Mouse (Mus musculus) embryonic stem cell, embryonic (primary cell): ENCODE results near the gene Smok3c.
"Not testable (repeated sequence)": the region's sequence is repeated elsewhere in the genome, so short reads cannot be mapped to it uniquely, and the experiment has no call there.

Experiments
- CTCF ChIA-PET, 4 experiments: fragments of 300-600 bp in 2 of 4; fragments of 350-600 bp in 2 of 4; sonication (Branson Sonifier 250); formaldehyde crosslinking; loops; one replicate each; lab custom pipeline; 2022; ENCODE audit warnings: inconsistent platforms in 2 of 4; lab: Charles Lee
- POLR2A ChIA-PET, 4 experiments: fragments of 300-600 bp in 2 of 4; fragments of 350-600 bp in 2 of 4; sonication (Branson Sonifier 250); formaldehyde crosslinking; loops; one replicate each; lab custom pipeline; 2022; ENCODE audit warnings: antibody characterized with exemption in 4 of 4, inconsistent platforms in 1 of 4; lab: Charles Lee

The Smok3c gene

DNA sequence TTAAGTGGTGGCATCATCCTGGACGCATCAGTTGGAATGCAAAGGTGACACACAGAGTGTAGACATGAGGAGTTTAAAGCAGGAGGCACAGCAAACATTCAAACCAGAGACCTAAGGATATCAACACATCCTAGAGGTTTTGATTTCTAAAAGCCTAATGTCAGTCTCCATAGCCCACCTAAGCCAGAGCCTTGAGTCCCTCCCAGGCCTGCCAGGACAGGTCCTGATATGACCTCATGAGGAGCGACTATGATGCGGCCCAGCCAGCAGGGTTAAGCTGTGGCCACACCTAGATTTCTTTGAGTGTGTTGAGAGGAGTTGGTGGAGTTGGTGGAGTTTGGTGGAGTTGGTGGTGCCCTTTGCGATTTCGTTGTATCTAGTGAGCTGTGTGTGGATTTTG, at the start of gene Smok3c:
Smok3c (plus strand) TSS at position 301 of the 400 bp plus-strand sequence.
- CTCF ChIA-PET, POLR2A ChIA-PET: not testable (repeated sequence)

DNA sequence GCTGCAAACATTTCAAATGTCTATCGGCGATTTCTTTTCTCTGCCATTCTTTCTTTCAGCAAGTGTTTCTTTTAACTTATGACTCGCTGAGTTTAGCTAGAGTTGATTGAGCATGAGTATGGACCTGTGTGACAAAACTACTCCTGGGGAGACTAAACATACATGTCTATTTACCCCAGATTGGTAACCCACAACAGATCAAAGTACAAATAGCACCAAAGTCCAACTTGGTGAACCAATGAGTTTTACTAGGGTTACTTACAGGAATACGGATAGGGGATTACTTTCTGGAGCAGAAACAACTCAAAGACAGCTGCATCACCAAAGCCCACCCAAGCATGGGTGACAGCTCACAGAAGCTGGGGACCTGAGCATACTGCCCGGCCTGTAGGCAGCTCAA, 43.6 kb upstream of the Smok3c start:
- CTCF ChIA-PET, result no interaction called here
- POLR2A ChIA-PET, result interaction anchor here in 3 of 4 experiments (0.5 to 0.6 kb wide), 3 partner anchors 13 to 313 kb away, joined by 3 read pairs; no protein-coding TSS in a partner anchor

DNA sequence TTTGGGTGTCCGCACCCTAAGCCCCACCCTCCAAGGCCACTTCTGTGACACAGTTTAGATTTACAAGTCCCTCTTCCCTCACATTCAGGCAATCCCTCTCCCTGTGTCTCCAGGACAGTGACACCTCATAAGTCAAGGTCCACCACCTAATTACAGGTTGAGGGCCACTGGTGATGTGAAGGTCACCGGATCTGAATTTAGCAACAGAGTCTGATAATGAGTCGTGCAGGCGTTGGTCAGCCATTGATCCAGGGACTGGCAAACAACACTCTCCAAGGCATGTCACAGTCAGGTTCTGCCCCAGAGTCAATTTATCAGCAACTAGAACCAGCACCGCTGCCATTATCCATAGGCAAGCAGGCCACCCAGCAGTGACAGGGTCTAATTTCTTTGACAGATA, 40.6 kb upstream of the Smok3c start:
- CTCF ChIA-PET, result no interaction called here
- POLR2A ChIA-PET, result no interaction called here

DNA sequence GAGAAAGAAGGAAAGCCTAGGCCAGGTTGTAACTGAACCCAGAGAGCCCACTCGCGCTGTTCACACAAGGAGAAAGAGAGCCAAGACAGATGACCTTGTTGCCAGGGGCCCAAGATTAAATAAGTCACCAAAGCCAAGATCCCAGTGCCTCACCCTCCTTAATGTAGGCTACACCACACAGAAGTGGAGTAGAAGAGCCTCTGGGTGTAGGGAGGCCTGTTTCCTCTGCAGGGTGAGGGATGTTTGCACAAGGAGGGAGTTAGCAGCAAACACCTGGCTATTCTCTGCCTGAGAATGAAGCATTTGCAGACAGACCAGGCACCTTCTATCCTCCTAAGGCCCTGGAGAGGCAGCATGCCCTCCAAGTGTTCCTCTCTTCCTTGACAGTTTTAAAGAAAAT, 36.5 kb upstream of the Smok3c start:
- CTCF ChIA-PET, result no interaction called here

DNA sequence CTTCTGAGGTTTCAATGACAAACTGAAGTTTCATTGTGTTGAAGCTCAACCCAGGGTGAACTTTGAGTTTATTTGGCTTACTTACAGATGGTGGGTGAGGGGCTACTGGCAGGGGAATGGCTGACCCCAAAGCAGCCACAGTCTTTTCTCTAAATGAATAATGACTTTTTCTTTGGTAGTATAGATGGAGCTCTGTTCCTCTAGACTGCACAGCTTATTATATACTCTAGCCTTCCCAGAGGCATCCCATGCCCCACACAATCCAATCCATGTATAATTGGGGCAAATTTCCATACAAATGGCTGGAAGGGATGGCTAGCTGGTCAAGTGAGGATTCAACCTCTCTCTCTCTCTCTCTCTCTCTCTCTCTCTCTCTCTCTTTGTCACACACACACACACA, 36.0 kb upstream of the Smok3c start:
- ChIA-PET POLR2A (no interaction called here), CTCF (no interaction called here)

More for the DNA sequence above, 36.5 kb upstream of the Smok3c start:
- POLR2A ChIA-PET, result no interaction called here

DNA sequence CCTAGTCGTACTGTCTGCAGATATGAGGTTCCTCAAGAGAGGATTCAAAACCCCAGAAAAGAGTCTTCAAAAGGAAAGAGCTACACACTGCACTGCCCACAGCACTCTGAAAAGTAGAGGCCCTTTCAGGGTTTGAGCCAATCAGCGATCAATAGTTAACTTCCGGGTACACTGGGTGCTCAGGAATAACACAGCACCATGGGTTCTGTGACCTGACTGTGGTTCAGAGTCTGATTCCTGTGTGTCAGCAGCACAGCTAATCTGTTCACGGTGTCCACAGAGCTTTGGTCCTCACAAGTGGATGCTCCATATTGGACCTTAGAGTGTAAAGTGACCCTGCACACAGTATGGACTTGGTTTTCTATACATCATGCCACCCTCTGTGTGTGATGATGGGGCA, 33.4 kb upstream of the Smok3c start:
- POLR2A ChIA-PET, CTCF ChIA-PET: not testable (repeated sequence)

DNA sequence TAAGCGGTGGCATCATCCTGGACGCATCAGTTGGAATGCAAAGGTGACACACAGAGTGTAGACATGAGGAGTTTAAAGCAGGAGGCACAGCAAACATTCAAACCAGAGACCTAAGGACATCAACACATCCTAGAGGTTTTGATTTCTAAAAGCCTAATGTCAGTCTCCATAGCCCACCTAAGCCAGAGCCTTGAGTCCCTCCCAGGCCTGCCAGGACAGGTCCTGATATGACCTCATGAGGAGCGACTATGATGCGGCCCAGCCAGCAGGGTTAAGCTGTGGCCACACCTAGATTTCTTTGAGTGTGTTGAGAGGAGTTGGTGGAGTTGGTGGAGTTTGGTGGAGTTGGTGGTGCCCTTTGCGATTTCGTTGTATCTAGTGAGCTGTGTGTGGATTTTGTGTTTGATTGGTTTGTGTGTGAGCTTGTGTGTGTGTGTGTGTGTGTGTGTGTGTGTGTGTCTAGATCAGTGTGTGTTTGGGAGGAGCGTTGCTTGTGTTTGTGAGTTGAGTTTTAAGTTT, 32.0 kb upstream of the Smok3c start, which contains the start of the genes Smok3a and Smok3b:
Smok3a (plus strand) TSS at position 301 of the 519 bp plus-strand sequence.
Smok3b (plus strand) TSS at position 469 of the 519 bp plus-strand sequence.
- POLR2A ChIA-PET, result not testable (repeated sequence)

DNA sequence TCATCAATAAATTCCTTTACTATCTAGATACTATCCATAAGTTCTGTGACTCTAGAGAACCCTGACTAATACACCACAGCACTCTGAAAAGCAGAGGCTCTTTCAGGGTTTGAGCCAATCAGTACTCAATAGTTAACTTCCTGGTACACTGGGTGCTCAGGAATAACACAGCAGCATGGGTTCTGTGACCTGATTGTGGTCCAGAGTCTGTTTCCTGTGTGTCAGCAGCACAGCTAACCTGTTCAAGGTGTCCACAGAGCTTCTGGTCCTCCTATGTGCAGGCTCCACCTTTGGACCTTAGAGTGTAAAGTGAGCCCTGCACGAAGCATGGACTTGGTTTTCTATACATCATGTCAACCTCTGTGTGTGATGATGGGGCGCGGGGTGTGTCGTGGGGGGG, 20.8 kb downstream of the Smok3c start:
- CTCF ChIA-PET, result interaction anchor here in 2 of 4 experiments (0.6 to 0.9 kb wide), 3 partner anchors 84 to 149 kb away, joined by 3 to 4 read pairs (median 3); no protein-coding TSS in a partner anchor
- POLR2A ChIA-PET, result no interaction called here

More for the DNA sequence above, 32.0 kb upstream of the Smok3c start, which contains the start of the genes Smok3a and Smok3b:
- CTCF ChIA-PET, result not testable (repeated sequence)

DNA sequence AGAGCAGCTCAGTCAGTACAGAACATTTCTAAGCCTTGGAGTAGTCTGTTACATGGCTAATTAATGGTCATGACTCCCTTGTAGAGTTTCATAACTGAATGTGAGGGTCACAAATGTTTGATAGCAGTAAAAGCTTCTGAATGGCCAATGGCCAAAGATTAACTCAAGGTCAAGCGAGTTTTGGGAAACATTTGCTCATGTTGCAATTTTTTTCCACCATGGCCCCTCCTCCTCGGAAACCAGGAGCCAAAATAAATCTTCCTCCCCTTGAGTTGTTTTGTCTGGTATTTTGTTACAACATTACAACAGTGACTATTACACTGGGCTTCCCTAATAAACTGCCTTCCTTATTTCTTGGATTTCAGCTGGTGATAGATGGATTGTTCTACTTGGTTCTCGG, 22.7 kb downstream of the Smok3c start:
- CTCF ChIA-PET, result no interaction called here
- POLR2A ChIA-PET, result interaction anchor here in 2 of 4 experiments (0.7 to 1.5 kb wide), 4 partner anchors 9 to 119 kb away, joined by 3 to 7 read pairs (median 5); partner anchors contain the start of genes Zkscan1 (in 2 of the 2) and Mblac1 (in 1 of the 2)

DNA sequence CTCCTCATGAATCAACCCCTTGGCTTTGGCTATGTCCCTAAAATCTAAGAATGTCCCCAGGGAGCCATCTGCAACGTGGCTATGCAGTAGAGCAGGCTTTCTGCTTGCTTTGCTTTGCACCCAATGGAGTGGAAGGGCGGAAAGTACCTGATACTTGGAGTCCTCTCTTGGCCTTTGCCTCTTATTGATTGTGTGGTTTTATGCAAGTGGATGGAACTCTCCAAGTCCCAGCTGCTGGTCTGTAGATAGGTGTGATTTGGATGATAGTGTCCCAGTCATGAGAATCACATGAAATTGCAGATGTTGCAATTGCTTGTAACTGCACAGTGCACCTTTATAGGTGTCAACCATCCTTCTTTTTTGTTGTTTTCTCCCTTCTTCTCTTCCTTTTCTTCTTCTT, 23.2 kb downstream of the Smok3c start:
- ChIA-PET CTCF (no interaction called here), POLR2A (interaction anchor here in 2 of 4 experiments (0.9 to 1.5 kb wide), 3 partner anchors 8 to 37 kb away, joined by 3 to 7 read pairs (median 7); partner anchors contain the start of gene Zkscan1 (in 2 of the 2))

DNA sequence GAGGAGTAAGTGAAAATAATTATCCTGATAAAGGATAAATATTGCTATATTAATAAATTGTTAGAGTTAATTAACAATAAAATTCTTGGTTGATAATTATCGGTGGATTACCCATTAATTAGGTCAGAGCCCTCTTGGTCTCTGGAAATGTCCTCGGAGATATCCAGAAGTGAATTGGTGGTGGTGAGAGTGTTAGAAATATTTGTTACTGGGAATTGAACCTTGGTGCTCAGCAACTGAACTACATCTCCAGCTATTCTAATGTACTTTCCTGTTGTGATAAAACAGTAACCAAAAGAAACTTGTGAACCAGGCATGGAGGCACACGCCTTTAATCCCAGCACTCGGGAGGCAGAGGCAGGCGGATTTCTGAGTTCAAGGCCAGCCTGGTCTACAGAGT, 27.5 kb downstream of the Smok3c start:
- ChIA-PET CTCF (interaction anchor here in 2 of 4 experiments (0.6 to 1.5 kb wide), 3 partner anchors 11 to 425 kb away, joined by 3 read pairs; no protein-coding TSS in a partner anchor), POLR2A (interaction anchor here (0.6 to 2.7 kb wide), 12 partner anchors 10 to 917 kb away, joined by 3 to 25 read pairs (median 4); partner anchors contain the start of genes Cnpy4 (in 1 of the 4), Taf6 (in 1 of the 4) and Zscan21 (in 1 of the 4))

DNA sequence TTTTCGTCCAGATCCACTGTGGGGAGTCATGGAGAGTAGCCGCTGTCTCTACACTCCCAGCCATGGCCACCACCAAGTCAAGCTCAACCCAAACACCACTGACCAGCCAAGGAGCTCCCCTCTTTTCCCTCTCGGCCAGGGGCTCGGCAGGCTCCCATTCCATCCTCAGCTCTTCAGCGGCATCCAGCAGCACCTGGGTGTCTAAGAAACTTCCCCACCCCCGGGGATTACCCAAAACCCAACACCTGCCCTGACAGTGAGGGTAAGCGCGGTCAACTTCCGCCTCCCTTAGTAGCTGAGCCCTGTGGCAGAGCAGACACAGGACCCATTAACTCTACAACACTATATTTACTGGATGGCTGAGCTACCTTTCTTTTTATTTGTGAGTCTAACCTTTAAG, 28.5 kb downstream of the Smok3c start:
- CTCF ChIA-PET, result interaction anchor here in 1 of 4 experiments (1.5 to 1.8 kb wide), 2 partner anchors 9 to 10 kb away, joined by 3 to 13 read pairs; no protein-coding TSS in a partner anchor
- POLR2A ChIA-PET, result interaction anchor here (0.5 to 2.7 kb wide), 30 partner anchors 9 to 1069 kb away, joined by 3 to 25 read pairs (median 3); partner anchors contain the start of genes Cops6 (in 2 of the 4), Cnpy4 (in 1 of the 4), Taf6 (in 1 of the 4) and Zfp113 (in 1 of the 4)

DNA sequence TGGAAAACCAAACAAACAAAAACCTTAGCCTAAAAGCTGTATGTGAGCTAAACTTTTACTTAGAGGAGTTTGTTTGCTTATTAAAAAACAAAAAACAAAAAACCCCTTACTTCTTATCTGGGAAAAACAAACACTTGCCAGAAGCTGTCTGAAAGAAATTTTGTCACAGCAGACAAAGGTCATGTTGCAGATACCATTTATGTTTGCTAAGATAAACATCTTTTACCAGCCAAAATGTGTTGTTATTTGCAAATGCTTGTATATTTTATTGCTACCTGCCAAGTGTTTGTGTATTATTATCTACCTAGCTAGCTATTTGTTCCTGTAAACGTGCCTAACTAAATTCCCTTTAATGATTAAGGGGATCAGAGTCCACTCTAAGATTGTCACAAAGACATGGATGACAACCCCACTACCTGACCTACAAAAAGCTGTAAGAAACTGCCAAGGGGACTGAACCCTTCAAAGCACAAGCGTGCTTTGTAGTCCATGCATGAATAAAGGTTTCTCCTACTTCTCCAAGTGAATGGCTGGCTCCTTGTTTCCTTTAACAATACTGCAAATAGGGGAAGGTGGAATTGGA, 30.4 kb downstream of the Smok3c start:
- ChIA-PET CTCF (no interaction called here), POLR2A (interaction anchor here in 1 of 4 experiments (0.7 to 2.8 kb wide), 2 partner anchors 33 to 72 kb away, joined by 3 to 10 read pairs; partner anchors contain the start of gene Zscan21)

DNA sequence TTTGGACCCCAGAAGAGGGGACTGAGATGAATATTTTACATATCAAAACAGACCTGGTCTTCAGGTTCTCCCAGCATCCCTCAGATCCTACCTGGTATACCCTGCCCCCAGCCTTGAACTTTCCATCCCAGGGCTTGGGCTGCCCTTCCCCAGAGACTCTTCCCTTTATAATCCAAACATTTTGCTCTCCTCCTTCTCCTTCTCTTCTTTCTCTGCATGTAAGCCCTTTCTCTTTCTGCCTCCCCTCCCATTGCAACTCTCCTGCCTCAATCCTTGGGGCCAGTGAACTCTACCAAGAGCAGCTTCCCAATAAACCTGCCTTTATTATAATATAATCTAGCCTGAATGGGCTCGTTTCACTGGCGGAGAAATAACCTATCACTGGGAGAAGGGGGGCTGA, 30.9 kb downstream of the Smok3c start:
- CTCF ChIA-PET, result no interaction called here
- POLR2A ChIA-PET, result interaction anchor here in 3 of 4 experiments (0.7 to 3.8 kb wide), 15 partner anchors 10 to 961 kb away, joined by 3 to 21 read pairs (median 5); partner anchors contain the start of genes Cnpy4 (in 1 of the 3), Pop7 (in 1 of the 3), Taf6 (in 1 of the 3) and Zfp113 (in 1 of the 3)

DNA sequence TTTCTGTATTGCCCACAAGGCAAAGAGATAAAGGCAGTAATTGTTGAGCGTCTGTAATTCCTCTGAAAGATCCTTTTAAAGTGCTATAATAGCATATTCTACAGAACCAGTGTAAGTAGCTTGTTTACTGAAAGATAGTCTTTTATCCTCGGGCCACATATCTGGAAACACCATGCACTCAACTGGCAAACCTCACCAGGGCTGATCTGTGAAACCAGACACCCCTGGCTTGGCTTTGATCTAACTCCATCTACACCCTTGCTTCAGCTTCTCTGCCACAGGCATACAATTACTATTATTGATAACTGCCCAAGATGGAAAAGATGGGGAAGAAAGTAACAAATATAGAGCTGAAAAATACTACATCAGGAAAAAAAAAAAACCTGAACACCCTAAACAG, 31.5 kb downstream of the Smok3c start:
- CTCF ChIA-PET, result interaction anchor here in 2 of 4 experiments (0.7 to 1.6 kb wide), 2 partner anchors 77 to 282 kb away, joined by 4 to 8 read pairs; partner anchors contain the start of gene Cops6 (in 1 of the 2)
- POLR2A ChIA-PET, result interaction anchor here (0.6 to 3.8 kb wide), 69 partner anchors 9 to 1023 kb away, joined by 3 to 21 read pairs (median 4); partner anchors contain the start of genes Cnpy4 (in 2 of the 4), Cops6 (in 2 of the 4), Mblac1 (in 2 of the 4) and Pop7 (in 2 of the 4)

DNA sequence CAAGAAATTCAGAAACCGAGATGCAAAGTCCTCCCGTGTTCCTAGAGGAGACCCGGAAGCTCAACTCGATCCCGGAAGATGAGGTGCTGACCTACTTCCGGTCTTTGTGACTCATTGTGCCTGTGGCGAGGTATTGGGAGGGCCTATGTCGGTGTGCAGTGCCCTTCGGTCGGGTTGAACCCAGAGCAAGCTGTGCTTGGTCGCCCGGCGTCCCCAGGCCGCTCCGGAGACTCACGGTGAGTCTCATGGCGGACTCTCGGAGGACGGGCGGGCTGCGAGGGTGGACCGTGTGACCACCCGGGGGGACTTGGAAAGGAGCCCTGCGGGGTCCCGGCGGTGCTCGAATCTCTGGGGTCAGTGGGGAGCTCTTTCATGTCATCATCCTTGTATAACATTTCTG, 32.0 kb downstream of the Smok3c start, which contains the start of gene Zkscan1:
Zkscan1 (plus strand) TSS at position 89 of the 400 bp plus-strand sequence.
- POLR2A ChIA-PET, result interaction anchor here (0.5 to 3.8 kb wide), 83 partner anchors 8 to 1022 kb away, joined by 3 to 21 read pairs (median 4); partner anchors contain the start of genes Mblac1 (in 3 of the 4), Cnpy4 (in 2 of the 4), Cops6 (in 2 of the 4) and Lamtor4 (in 2 of the 4)
- CTCF ChIA-PET, result interaction anchor here in 3 of 4 experiments (0.5 to 1.6 kb wide), 4 partner anchors 25 to 282 kb away, joined by 3 to 8 read pairs (median 4); partner anchors contain the start of gene Cops6 (in 1 of the 3)

DNA sequence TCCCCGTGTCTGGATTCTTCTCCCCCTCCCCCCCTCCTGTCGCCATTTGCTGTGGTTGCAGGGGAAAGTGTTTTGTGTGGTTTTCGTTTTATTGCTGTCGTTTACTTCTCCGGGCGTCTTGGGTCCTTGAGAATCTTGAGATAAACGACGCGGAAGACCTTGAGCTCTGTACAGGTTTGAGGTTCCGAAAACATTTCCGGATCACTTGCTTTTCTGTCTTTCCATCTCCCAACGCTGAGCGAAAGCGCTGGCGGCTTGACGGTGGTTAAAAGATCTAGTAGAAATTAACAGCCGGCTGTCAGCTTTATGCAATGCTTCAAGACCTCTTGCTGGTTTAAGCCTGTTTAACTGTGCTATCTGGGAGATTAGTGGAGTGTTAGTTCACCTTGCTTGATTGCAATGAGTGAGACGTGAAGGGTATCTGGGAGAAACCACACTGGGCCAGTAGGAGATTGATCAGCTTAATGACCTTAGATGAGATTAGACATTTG, 32.5 kb downstream of the Smok3c start:
- ChIA-PET CTCF (interaction anchor here in 3 of 4 experiments (0.5 to 1.6 kb wide), 4 partner anchors 24 to 283 kb away, joined by 3 to 8 read pairs (median 4); partner anchors contain the start of gene Cops6 (in 1 of the 3)), POLR2A (interaction anchor here (0.5 to 3.8 kb wide), 72 partner anchors 8 to 748 kb away, joined by 3 to 21 read pairs (median 4); partner anchors contain the start of genes Mblac1 (in 3 of the 4), Cops6 (in 2 of the 4), Lamtor4 (in 2 of the 4) and Mcm7 (in 2 of the 4))

DNA sequence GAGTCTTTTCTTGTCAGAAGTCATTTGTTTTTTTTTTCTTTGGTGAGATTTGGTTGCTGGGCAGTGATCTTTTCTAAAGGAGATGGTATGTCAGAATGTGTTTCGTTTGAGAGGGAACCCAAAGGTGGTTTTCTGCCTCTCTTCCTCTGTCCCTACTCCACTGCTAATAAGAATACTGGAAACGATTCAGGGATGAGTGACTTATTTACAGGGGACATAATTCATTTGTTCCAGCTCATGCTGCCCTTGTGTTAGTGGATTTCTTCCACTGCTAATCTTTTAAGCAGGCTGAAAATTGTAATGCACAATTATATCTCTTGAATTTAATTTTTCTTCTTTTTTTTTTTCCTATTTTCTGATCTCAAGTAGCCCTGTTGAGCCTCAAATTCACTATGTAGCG, 33.8 kb downstream of the Smok3c start:
- POLR2A ChIA-PET, result interaction anchor here in 2 of 4 experiments (1.0 to 3.8 kb wide), 4 partner anchors 10 to 32 kb away, joined by 3 to 21 read pairs (median 13); no protein-coding TSS in a partner anchor
- CTCF ChIA-PET, result interaction anchor here in 1 of 4 experiments (0.5 kb wide), 1 partner anchor 203 kb away, joined by 3 read pairs; no protein-coding TSS in a partner anchor
